Mouse (Mus musculus): ENCODE results near the gene Zbtb48.

Zbtb48 gene

GRCm38 (mm10) chr4:152011171-152011760 is 16.2 kb downstream of the Zbtb48 start:
- no peak for TF ChIP-seq NANOG (IDR thresholded peaks at IDR 0.05; ENCODE audit: borderline replicate concordance, low read length)
- no peak for TF ChIP-seq CTCF (conservative IDR thresholded peaks at IDR 0.05; ENCODE audit: low read length)
- TF ChIP-seq POU5F1 (IDR thresholded peaks at IDR 0.05; ENCODE audit: borderline replicate concordance, low read length) = no peak
- no peaks in the 10 kb centered on the region for H3K9me3 ChIP-seq (ENCODE audit: low read length)
- peaks cover 62% of the 10 kb centered on the region for H3K36me3 ChIP-seq (ENCODE audit: insufficient read depth, low read length)
- H3K4me3 ChIP-seq (replicated peaks; ENCODE audit: low read length) = peak overlapping the region; percentile 96
- H3K4me1 ChIP-seq (replicated peaks; ENCODE audit: low read depth, low read length) = peaks cover 84% of the 10 kb centered on the region
- H3K27me3 ChIP-seq (ENCODE audit: insufficient read depth, low read length) = peaks cover 20% of the 10 kb centered on the region

- H3K4me3 ChIP-seq (replicated peaks; ENCODE audit: low read length) = peak overlapping the region; percentile 96
- H3K4me1 ChIP-seq (replicated peaks; ENCODE audit: low read depth, low read length) = peaks cover 87% of the 10 kb centered on the region
- peaks cover 56% of the 10 kb centered on the region for H3K36me3 ChIP-seq (ENCODE audit: insufficient read depth, low read length)
- TF ChIP-seq CTCF (conservative IDR thresholded peaks at IDR 0.05; ENCODE audit: low read length) = no peak
- TF ChIP-seq POU5F1 (IDR thresholded peaks at IDR 0.05; ENCODE audit: borderline replicate concordance, low read length) = no peak
- TF ChIP-seq NANOG (IDR thresholded peaks at IDR 0.05; ENCODE audit: borderline replicate concordance, low read length) = no peak
- peaks cover 20% of the 10 kb centered on the region for H3K27me3 ChIP-seq (ENCODE audit: insufficient read depth, low read length)
- H3K9me3 ChIP-seq (ENCODE audit: low read length) = no peaks in the 10 kb centered on the region
Observed at GRCm38 (mm10) chr4:152010707-152011134, 16.8 kb downstream of the Zbtb48 start.

GRCm38 (mm10) chr4:152010091-152010706 is 17.3 kb downstream of the Zbtb48 start:
- TF ChIP-seq NANOG (IDR thresholded peaks at IDR 0.05; ENCODE audit: borderline replicate concordance, low read length) (no peak), POU5F1 (IDR thresholded peaks at IDR 0.05; ENCODE audit: borderline replicate concordance, low read length) (no peak), CTCF (conservative IDR thresholded peaks at IDR 0.05; ENCODE audit: low read length) (no peak)
- Histone ChIP-seq H3K4me1 (replicated peaks; ENCODE audit: low read depth, low read length) (peaks cover 87% of the 10 kb centered on the region), H3K9me3 (ENCODE audit: low read length) (no peaks in the 10 kb centered on the region), H3K27me3 (ENCODE audit: insufficient read depth, low read length) (peaks cover 20% of the 10 kb centered on the region), H3K4me3 (replicated peaks; ENCODE audit: low read length) (peak overlapping the region; percentile 96), H3K36me3 (ENCODE audit: insufficient read depth, low read length) (peaks cover 51% of the 10 kb centered on the region)

- Histone ChIP-seq H3K9me3 (ENCODE audit: low read length) (no peaks in the 10 kb centered on the region), H3K4me1 (replicated peaks; ENCODE audit: low read depth, low read length) (peaks cover 84% of the 10 kb centered on the region), H3K36me3 (ENCODE audit: insufficient read depth, low read length) (peaks cover 43% of the 10 kb centered on the region), H3K27me3 (ENCODE audit: insufficient read depth, low read length) (peaks cover 20% of the 10 kb centered on the region), H3K4me3 (replicated peaks; ENCODE audit: low read length) (peak overlapping the region; percentile 96)
- TF ChIP-seq CTCF (conservative IDR thresholded peaks at IDR 0.05; ENCODE audit: low read length) (no peak), NANOG (IDR thresholded peaks at IDR 0.05; ENCODE audit: borderline replicate concordance, low read length) (no peak), POU5F1 (IDR thresholded peaks at IDR 0.05; ENCODE audit: borderline replicate concordance, low read length) (no peak)
Observed at GRCm38 (mm10) chr4:152009076-152010051, 18.1 kb downstream of the Zbtb48 start.

- Histone ChIP-seq H3K36me3 (ENCODE audit: insufficient read depth, low read length) (peaks cover 35% of the 10 kb centered on the region), H3K4me1 (replicated peaks; ENCODE audit: low read depth, low read length) (peaks cover 79% of the 10 kb centered on the region), H3K27me3 (ENCODE audit: insufficient read depth, low read length) (peaks cover 20% of the 10 kb centered on the region), H3K9me3 (ENCODE audit: low read length) (no peaks in the 10 kb centered on the region), H3K4me3 (replicated peaks; ENCODE audit: low read length) (peak within 1 kb of the TSS; percentile 96)
- TF ChIP-seq NANOG (IDR thresholded peaks at IDR 0.05; ENCODE audit: borderline replicate concordance, low read length) (no peak), CTCF (conservative IDR thresholded peaks at IDR 0.05; ENCODE audit: low read length) (no peak), POU5F1 (IDR thresholded peaks at IDR 0.05; ENCODE audit: borderline replicate concordance, low read length) (no peak)
Observed at GRCm38 (mm10) chr4:152008622-152009075, 18.8 kb downstream of the Zbtb48 start, which contains the start of gene Klhl21. Klhl21 (plus strand) TSS chr4:152008803.

- Histone ChIP-seq H3K36me3 (ENCODE audit: insufficient read depth, low read length) (peaks cover 30% of the 10 kb centered on the region), H3K9me3 (ENCODE audit: low read length) (no peaks in the 10 kb centered on the region), H3K4me1 (replicated peaks; ENCODE audit: low read depth, low read length) (peaks cover 74% of the 10 kb centered on the region), H3K4me3 (replicated peaks; ENCODE audit: low read length) (peak overlapping the region; percentile 96), H3K27me3 (ENCODE audit: insufficient read depth, low read length) (peaks cover 20% of the 10 kb centered on the region)
- TF ChIP-seq POU5F1 (IDR thresholded peaks at IDR 0.05; ENCODE audit: borderline replicate concordance, low read length) = no peak
Observed at GRCm38 (mm10) chr4:152008148-152008500, 19.3 kb downstream of the Zbtb48 start.

- peaks cover 69% of the 10 kb centered on the region for H3K4me1 ChIP-seq (replicated peaks; ENCODE audit: low read depth, low read length)
- H3K27me3 ChIP-seq (ENCODE audit: insufficient read depth, low read length) = peaks cover 20% of the 10 kb centered on the region
- H3K4me3 ChIP-seq (replicated peaks; ENCODE audit: low read length) = peak overlapping the region; percentile 96
- TF ChIP-seq POU5F1 (IDR thresholded peaks at IDR 0.05; ENCODE audit: borderline replicate concordance, low read length) (no peak), NANOG (IDR thresholded peaks at IDR 0.05; ENCODE audit: borderline replicate concordance, low read length) (no peak), CTCF (conservative IDR thresholded peaks at IDR 0.05; ENCODE audit: low read length) (no peak)
- no peaks in the 10 kb centered on the region for H3K9me3 ChIP-seq (ENCODE audit: low read length)
- H3K36me3 ChIP-seq (ENCODE audit: insufficient read depth, low read length) = peaks cover 25% of the 10 kb centered on the region
Observed at GRCm38 (mm10) chr4:152007481-152008147, 19.9 kb downstream of the Zbtb48 start.
